Mouse (Mus musculus) kidney, adult 2 months (tissue): ENCODE results near the gene Hist1h3g.

Experiments used
- CTCF ChIP-seq: fragments of 200-500 bp; conservative IDR thresholded peaks from 2 replicates; pipeline ENCODE4 v1.5.1; 2011; ENCODE audit warnings: low read depth, mild to moderate bottlenecking, control low read depth, low read length, moderate library complexity, mixed read lengths; ENCODE audit not compliant: insufficient read depth, insufficient read length
- POLR2A ChIP-seq: fragments of 200-500 bp; IDR thresholded peaks from one replicate; pipeline ENCODE4 v1.6.1; 2011; ENCODE audit warnings: low read depth, low read length, control low read depth

GRCm38 (mm10) chr13:23499943-23500342, 35.3 kb upstream of the Hist1h3g start:
- TF ChIP-seq CTCF (no peak), POLR2A (no peak)
